Mouse (Mus musculus): ENCODE data around the gene Ube2v1. TPM values are rescaled to one million over a fixed set of nuclear protein-coding genes. Genes with fewer than 3 reads are reported as not detected.
A peak's percentile ranks its signal among the peaks of the same experiment; 100 is the strongest.
"Not testable (repeated sequence)": the region's sequence is repeated elsewhere in the genome, so short reads cannot be mapped to it uniquely, and the experiment has no call there.

The Ube2v1 gene
- polyA plus RNA-seq, 1 experiment, result 183 TPM

DNA sequence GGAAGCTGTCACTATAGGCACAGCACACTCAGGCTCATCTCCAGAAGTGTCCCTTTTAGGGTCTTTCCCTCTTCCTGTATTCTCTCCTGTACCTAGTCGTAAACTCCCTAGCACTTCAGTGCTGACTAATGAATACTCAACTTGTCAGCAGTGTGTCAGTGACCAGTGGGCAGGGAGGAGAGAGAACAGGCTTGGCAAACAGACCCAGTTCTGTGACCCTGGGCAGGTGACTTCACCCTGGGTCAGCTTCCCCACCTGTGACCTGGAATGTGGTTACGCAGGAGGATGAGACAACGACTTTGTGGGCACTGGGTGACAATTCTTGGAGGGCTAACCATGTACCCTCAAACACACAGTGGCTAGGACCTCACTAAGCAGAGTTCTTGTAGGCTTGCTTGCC, 14.9 kb downstream of the Ube2v1 start:
- DNase-seq (ENCODE audit: low read depth), result no peak
- TF ChIP-seq POLR2A (IDR thresholded peaks at IDR 0.05; ENCODE audit: borderline replicate concordance, extremely low read depth, insufficient read depth, insufficient read length, poor library complexity, severe bottlenecking), result no peak
- TF ChIP-seq CTCF (IDR thresholded peaks at IDR 0.05; ENCODE audit: borderline replicate concordance, extremely low read depth, insufficient read depth, insufficient read length), result no peak

DNA sequence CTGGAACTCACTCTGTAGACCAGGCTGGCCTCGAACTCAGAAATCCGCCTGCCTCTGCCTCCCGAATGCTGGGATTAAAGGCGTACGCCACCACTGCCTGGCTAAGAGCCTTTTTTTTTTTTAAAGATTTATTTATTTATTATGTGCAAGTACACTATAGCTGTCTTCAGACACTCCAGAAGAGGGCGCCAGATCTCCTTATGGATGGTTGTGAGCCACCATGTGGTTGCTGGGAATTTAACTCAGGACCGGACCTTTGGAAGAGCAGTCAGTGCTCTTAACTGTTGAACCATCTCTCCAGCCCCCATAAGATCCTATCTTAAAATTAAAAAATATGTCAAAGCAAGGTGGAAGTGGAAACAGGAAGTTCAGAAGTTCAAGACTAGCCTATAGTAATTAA, 18.6 kb downstream of the Ube2v1 start:
- not testable (repeated sequence) for DNase-seq (ENCODE audit: low read depth)

DNA sequence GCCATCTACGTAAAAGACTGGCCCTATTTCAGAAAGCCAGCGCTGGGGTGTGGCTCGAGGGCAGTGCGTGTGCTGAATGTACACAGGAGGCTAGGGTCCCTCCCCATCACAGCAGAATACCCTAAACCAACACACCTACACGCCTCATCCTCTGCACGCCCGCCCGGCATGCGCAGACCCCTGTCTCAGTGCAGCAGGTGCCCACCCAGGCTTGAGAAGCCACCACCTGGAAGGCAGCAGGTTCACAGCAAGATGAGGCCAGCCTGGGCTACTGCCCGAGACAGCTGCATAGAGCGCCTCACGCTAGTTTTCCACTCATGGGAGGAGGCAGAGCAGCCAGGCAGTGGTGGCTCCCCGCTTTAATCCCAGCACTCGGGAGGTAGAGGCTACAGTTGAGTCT, 19.8 kb downstream of the Ube2v1 start:
- no peak for TF ChIP-seq CTCF (IDR thresholded peaks at IDR 0.05; ENCODE audit: borderline replicate concordance, extremely low read depth, insufficient read depth, insufficient read length)
- no peak for TF ChIP-seq POLR2A (IDR thresholded peaks at IDR 0.05; ENCODE audit: borderline replicate concordance, extremely low read depth, insufficient read depth, insufficient read length, poor library complexity, severe bottlenecking)
- no peak for DNase-seq (ENCODE audit: low read depth)

DNA sequence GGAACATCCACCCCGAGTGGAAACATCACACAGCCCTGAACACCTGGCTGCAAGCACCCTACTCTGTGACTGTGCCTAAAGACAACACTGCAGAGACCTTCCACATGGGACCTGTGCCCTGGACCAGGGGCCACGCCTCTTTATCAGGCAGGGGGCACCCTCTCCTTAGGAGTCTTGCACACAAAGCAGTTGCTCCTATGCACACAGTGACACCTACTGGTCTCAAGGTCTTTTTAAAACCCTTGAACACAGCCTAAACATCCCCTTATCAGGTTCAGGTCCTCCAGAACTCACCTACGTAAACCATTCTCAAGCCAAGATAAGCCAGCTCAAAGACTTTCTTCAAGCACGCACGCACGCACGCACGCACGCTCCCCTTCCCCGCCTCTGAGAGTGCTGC, 20.6 kb downstream of the Ube2v1 start:
- no peak for DNase-seq (ENCODE audit: low read depth)
- TF ChIP-seq CTCF (IDR thresholded peaks at IDR 0.05; ENCODE audit: borderline replicate concordance, extremely low read depth, insufficient read depth, insufficient read length), result no peak
- TF ChIP-seq POLR2A (IDR thresholded peaks at IDR 0.05; ENCODE audit: borderline replicate concordance, extremely low read depth, insufficient read depth, insufficient read length, poor library complexity, severe bottlenecking), result no peak

DNA sequence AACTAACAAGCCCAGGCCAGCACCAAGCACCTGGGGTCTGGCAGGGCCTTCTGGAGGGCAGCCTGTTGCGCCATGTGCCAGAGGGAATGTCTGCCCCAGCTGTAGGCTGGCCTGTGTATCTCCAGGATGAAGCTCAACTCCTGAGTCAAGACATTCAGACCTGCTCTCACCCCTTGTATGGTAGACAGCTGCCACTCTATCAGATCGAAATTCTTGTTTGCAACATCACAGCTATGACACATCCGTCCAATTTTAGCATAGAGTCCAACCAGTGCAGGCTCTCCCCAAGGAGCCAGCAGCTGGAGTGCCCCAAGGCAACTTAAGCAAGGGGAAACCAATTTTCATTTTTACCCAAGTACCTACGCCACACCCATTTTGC, 25.2 kb downstream of the Ube2v1 start:
- no peak for DNase-seq (ENCODE audit: low read depth)
- no peak for TF ChIP-seq POLR2A (IDR thresholded peaks at IDR 0.05; ENCODE audit: borderline replicate concordance, extremely low read depth, insufficient read depth, insufficient read length, poor library complexity, severe bottlenecking)
- no peak for TF ChIP-seq CTCF (IDR thresholded peaks at IDR 0.05; ENCODE audit: borderline replicate concordance, extremely low read depth, insufficient read depth, insufficient read length)

DNA sequence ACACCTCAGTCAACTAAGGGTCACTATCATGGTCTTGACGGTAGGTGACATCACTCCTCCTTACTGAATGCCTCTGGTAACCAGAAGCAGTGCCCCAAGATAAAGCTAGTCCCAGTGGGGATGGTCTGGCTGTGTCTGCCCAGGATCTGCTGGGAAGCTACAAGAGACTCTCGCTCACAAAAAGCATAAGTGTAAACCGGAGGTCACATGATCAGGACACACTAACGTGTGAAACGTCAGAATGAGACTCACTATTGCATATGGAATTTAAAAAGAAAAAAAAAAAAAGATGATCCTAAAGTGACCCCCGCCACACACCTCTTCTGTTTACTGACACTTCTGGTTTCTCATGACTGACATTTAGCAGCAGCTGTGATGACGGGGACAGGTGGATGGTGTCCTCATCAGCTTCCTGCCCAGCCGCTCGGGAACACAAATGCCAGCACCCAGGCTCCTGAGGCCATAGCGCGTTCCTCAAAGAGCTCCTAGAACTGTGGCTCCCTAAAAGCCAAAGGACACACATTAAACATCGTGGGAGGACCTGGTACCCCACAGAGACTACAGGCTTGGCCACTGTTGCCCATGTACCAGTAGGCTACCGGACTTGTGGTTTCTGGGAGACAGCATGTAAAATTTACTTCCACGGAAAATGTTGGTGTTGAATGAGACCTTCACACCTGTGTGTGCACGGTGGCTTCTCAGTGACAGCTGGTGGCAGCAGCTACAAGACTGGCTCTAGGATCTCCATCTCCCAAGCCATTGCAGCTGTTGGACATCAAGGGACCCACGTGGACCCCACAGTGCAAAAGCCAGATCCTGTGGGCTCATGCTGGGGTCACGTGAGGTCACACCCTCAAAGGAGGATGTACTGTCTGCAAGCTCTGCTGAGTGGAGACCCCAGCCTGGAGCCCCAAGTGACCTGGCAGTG, 25.8 kb downstream of the Ube2v1 start:
- DNase-seq (ENCODE audit: low read depth), result no peak
- TF ChIP-seq POLR2A (IDR thresholded peaks at IDR 0.05; ENCODE audit: borderline replicate concordance, extremely low read depth, insufficient read depth, insufficient read length, poor library complexity, severe bottlenecking) (no peak), CTCF (IDR thresholded peaks at IDR 0.05; ENCODE audit: borderline replicate concordance, extremely low read depth, insufficient read depth, insufficient read length) (no peak)

DNA sequence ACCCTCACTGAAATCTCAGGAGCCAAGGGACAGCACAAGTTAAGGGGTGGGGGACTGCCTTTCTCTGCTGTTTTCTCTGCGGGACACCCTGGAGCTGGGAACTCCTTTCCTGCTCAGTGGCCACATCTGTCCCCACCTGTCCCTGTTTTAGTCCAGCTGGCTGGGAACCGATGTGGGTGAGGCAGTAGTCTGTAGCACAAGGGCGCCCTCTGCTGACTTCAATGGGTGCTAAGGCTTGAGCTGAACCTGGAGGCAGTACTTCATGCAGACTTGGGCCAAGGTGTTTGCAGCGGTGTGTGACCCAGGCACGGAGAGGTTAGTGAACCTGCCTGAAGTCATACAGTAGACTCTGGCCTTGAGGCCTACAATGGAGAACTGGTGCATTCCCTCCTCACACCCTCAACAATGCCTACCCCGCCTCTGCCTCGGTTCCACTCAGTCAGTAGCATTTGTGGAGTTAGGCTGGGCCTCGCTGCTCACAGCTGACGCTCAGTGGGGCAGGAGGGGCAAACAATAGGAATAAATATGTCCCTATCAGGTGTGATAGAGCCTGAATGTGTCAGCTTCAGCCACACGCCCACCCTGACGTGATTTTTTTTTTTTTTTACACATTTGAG, 26.6 kb downstream of the Ube2v1 start:
- peak; percentile 92 for TF ChIP-seq CTCF (IDR thresholded peaks at IDR 0.05; ENCODE audit: borderline replicate concordance, extremely low read depth, insufficient read depth, insufficient read length)
- TF ChIP-seq POLR2A (IDR thresholded peaks at IDR 0.05; ENCODE audit: borderline replicate concordance, extremely low read depth, insufficient read depth, insufficient read length, poor library complexity, severe bottlenecking), result no peak

DNA sequence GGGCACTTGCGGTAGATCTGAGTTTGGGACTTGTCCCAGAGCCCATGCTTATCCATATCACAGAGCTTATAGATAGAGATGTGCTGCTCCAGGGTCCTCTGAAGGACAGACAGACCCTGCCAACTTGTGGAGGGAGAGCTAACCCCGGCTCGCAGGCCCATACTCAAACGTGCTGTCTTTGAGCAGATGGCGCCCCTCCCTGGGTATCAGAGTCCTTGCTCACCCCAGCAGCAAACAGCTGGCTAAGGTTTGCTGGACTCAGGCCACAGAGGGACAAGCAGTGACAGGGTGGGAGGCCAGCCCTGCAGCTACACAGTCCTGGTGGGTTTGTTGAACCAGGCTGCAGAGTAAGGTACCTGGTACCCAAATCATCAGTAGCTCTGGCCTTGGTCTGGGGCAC, 28.9 kb downstream of the Ube2v1 start:
- 0 out of 2 replicates have a peak, but pooled peaks have one; percentile 5 for TF ChIP-seq CTCF (IDR thresholded peaks at IDR 0.05; ENCODE audit: borderline replicate concordance, extremely low read depth, insufficient read depth, insufficient read length)
- no peak for TF ChIP-seq POLR2A (IDR thresholded peaks at IDR 0.05; ENCODE audit: borderline replicate concordance, extremely low read depth, insufficient read depth, insufficient read length, poor library complexity, severe bottlenecking)
- DNase-seq (ENCODE audit: low read depth), result no peak

More for the DNA sequence above, 26.6 kb downstream of the Ube2v1 start:
- DNase-seq (ENCODE audit: low read depth), result peak; percentile 88

DNA sequence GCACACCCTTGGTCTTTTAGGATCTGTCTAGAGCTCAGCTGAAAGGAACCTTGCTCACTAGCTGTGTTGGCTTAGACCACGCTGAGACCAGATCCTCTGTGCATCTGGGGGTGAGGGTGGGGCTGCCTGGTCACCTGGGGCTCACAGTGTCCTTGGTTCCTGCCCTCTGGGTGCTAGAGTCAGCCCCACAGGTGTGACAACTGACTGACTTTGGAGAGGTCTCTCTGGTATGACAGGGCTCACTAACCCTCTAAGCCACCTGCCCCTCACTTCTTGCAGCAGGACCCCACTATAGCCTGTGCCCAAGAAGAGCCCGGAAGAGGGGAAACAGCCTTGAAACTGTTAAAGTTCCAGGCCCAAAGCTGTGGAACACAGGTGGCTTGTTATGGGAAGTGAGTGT, 29.5 kb downstream of the Ube2v1 start:
- no peak for DNase-seq (ENCODE audit: low read depth)
- no peak for TF ChIP-seq CTCF (IDR thresholded peaks at IDR 0.05; ENCODE audit: borderline replicate concordance, extremely low read depth, insufficient read depth, insufficient read length)
- TF ChIP-seq POLR2A (IDR thresholded peaks at IDR 0.05; ENCODE audit: borderline replicate concordance, extremely low read depth, insufficient read depth, insufficient read length, poor library complexity, severe bottlenecking), result no peak

DNA sequence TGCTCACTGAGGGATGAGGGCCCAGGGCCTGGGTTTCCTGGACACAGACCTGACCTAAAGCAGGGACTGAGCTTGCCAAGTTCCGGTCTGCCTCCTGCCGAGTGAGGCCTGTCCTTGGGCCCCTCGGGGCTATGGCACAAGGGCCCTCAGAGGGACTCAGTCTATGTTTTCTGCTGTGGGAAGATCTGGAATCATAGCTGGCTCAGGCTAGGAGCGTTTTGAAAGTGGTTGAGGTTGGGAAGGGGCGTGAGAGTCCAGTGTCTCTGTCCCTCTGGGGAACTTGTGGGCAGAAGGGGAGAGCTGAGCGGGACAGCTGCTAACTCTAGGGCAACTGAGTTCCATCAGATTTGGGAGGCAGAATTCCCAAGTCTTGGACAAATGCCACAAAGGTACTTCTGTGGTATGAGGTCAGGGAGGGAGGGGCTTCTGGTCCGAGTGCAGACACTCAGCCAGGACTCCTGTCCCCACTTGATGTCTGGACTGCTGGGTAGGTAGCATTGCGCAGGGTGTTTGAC, 31.4 kb downstream of the Ube2v1 start:
- DNase-seq (ENCODE audit: low read depth), result no peak
- TF ChIP-seq POLR2A (IDR thresholded peaks at IDR 0.05; ENCODE audit: borderline replicate concordance, extremely low read depth, insufficient read depth, insufficient read length, poor library complexity, severe bottlenecking) (no peak), CTCF (IDR thresholded peaks at IDR 0.05; ENCODE audit: borderline replicate concordance, extremely low read depth, insufficient read depth, insufficient read length) (no peak)

DNA sequence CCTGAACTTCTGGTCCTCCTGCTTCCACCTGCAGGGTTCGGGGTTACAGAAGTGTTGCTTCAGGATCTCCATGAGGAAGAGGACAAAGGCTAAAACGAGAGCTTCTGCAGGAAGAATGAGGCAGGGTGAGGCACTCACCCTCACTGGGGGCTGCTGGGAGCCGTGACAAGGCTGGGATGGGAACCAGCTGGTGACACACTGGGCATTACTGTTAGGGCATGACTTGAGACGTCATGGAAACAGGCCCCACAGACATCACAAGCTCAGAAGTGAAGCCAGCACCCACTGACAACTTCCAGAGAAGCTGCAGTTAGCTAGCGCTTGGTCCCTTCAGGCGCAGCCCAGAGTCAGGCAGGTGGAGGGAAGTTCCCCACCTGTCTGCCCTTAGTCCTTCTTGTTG, 32.0 kb downstream of the Ube2v1 start:
- no peak for TF ChIP-seq CTCF (IDR thresholded peaks at IDR 0.05; ENCODE audit: borderline replicate concordance, extremely low read depth, insufficient read depth, insufficient read length)
- no peak for TF ChIP-seq POLR2A (IDR thresholded peaks at IDR 0.05; ENCODE audit: borderline replicate concordance, extremely low read depth, insufficient read depth, insufficient read length, poor library complexity, severe bottlenecking)
- no peak for DNase-seq (ENCODE audit: low read depth)

DNA sequence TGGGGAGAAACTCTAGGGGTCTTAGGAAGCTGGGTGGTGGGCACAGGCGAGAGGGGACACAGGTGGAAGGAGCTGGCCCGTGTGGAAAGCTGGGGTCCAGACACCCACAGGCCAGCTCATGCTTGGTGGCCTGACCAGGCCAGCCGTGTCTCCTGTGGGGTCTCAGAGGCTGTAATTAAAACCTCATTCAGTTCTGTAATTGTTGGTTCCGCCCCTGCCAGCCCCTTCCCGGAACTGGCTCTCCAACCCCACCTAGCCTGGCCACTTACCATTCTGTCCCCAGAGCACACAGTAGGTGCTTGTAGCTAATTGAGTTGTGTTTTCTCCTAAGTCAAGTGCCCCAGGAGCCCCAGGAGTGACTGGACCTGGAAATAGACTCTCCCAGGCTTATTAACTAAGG, 32.7 kb downstream of the Ube2v1 start:
- no peak for DNase-seq (ENCODE audit: low read depth)
- TF ChIP-seq POLR2A (IDR thresholded peaks at IDR 0.05; ENCODE audit: borderline replicate concordance, extremely low read depth, insufficient read depth, insufficient read length, poor library complexity, severe bottlenecking) (no peak), CTCF (IDR thresholded peaks at IDR 0.05; ENCODE audit: borderline replicate concordance, extremely low read depth, insufficient read depth, insufficient read length) (no peak)
